Mouse (Mus musculus): ENCODE results near the gene Psmd12. TPM values are rescaled to one million over a fixed set of nuclear protein-coding genes. Genes with fewer than 3 reads are reported as not detected.
"Not testable (repeated sequence)": the region's sequence is repeated elsewhere in the genome, so short reads cannot be mapped to it uniquely, and the experiment has no call there.

The Psmd12 gene
- polyA plus RNA-seq, 1 experiment from 2014 or later: 101 TPM

- 0% methylated on average over 2 of the region's 5 CpGs for WGBS (ENCODE audit: missing documents)
- H3K4me3 ChIP-seq (ENCODE audit: inconsistent target); H3K27ac ChIP-seq; H3K36me3 ChIP-seq (ENCODE audit: inconsistent target); H3K79me2 ChIP-seq (ENCODE audit: inconsistent target): not testable (repeated sequence)
Measured at GRCm38 (mm10) chr11:107511954-107512353, 32.7 kb downstream of the Psmd12 start.

GRCm38 (mm10) chr11:107513047-107513446, 33.8 kb downstream of the Psmd12 start:
- Histone ChIP-seq H3K4me3 (ENCODE audit: inconsistent target) (no peak overlapping the region), H3K27ac (no peak overlapping the region), H3K79me2 (ENCODE audit: inconsistent target) (no peaks in the 10 kb centered on the region), H3K36me3 (ENCODE audit: inconsistent target) (no peaks in the 10 kb centered on the region)
- WGBS (ENCODE audit: missing documents): 91% methylated on average over 10 of the region's 10 CpGs

GRCm38 (mm10) chr11:107516387-107516786, 37.1 kb downstream of the Psmd12 start:
- H3K27ac ChIP-seq: no peak overlapping the region
- no peaks in the 10 kb centered on the region for H3K36me3 ChIP-seq (ENCODE audit: inconsistent target)
- 94% methylated on average over 2 of the region's 2 CpGs for WGBS (ENCODE audit: missing documents)
- no peaks in the 10 kb centered on the region for H3K79me2 ChIP-seq (ENCODE audit: inconsistent target)
- no peak overlapping the region for H3K4me3 ChIP-seq (ENCODE audit: inconsistent target)

GRCm38 (mm10) chr11:107518645-107519429, 39.6 kb downstream of the Psmd12 start:
- H3K27ac ChIP-seq: no peak overlapping the region
- no peak overlapping the region for H3K4me3 ChIP-seq (ENCODE audit: inconsistent target)
- H3K79me2 ChIP-seq (ENCODE audit: inconsistent target): no peaks in the 10 kb centered on the region
- WGBS (ENCODE audit: missing documents): 91% methylated on average over 5 of the region's 5 CpGs
- no peaks in the 10 kb centered on the region for H3K36me3 ChIP-seq (ENCODE audit: inconsistent target)

- H3K4me3 ChIP-seq (ENCODE audit: inconsistent target): no peak overlapping the region
- no peaks in the 10 kb centered on the region for H3K79me2 ChIP-seq (ENCODE audit: inconsistent target)
- 83% methylated on average over 1 of the region's 1 CpGs for WGBS (ENCODE audit: missing documents)
- H3K27ac ChIP-seq: no peak overlapping the region
- H3K36me3 ChIP-seq (ENCODE audit: inconsistent target): no peaks in the 10 kb centered on the region
Measured at GRCm38 (mm10) chr11:107521153-107521552, 41.9 kb downstream of the Psmd12 start.

GRCm38 (mm10) chr11:107524966-107525365, 45.7 kb downstream of the Psmd12 start:
- H3K27ac ChIP-seq: no peak overlapping the region
- H3K4me3 ChIP-seq (ENCODE audit: inconsistent target): no peak overlapping the region
- 54% methylated on average over 1 of the region's 1 CpGs for WGBS (ENCODE audit: missing documents)
- no peaks in the 10 kb centered on the region for H3K36me3 ChIP-seq (ENCODE audit: inconsistent target)
- no peaks in the 10 kb centered on the region for H3K79me2 ChIP-seq (ENCODE audit: inconsistent target)

- no peaks in the 10 kb centered on the region for H3K79me2 ChIP-seq (ENCODE audit: inconsistent target)
- H3K27ac ChIP-seq: no peak overlapping the region
- no peaks in the 10 kb centered on the region for H3K36me3 ChIP-seq (ENCODE audit: inconsistent target)
- WGBS (ENCODE audit: missing documents): 92% methylated on average over 3 of the region's 3 CpGs
- H3K4me3 ChIP-seq (ENCODE audit: inconsistent target): no peak overlapping the region
Measured at GRCm38 (mm10) chr11:107527632-107528031, 48.3 kb downstream of the Psmd12 start.

- WGBS (ENCODE audit: missing documents): 4% methylated on average over 8 of the region's 8 CpGs
- peak overlapping the region; percentile 71 for H3K27ac ChIP-seq
- no peaks in the 10 kb centered on the region for H3K36me3 ChIP-seq (ENCODE audit: inconsistent target)
- no peak overlapping the region for H3K4me3 ChIP-seq (ENCODE audit: inconsistent target)
- H3K79me2 ChIP-seq (ENCODE audit: inconsistent target): no peaks in the 10 kb centered on the region
Measured at GRCm38 (mm10) chr11:107529320-107529719, 50.0 kb downstream of the Psmd12 start.

GRCm38 (mm10) chr11:107531445-107531844, 52.2 kb downstream of the Psmd12 start:
- H3K79me2 ChIP-seq (ENCODE audit: inconsistent target): no peaks in the 10 kb centered on the region
- no peaks in the 10 kb centered on the region for H3K36me3 ChIP-seq (ENCODE audit: inconsistent target)
- no peak overlapping the region for H3K4me3 ChIP-seq (ENCODE audit: inconsistent target)
- 79% methylated on average over 4 of the region's 4 CpGs for WGBS (ENCODE audit: missing documents)
- no peak overlapping the region for H3K27ac ChIP-seq

GRCm38 (mm10) chr11:107532271-107532670, 53.0 kb downstream of the Psmd12 start:
- Histone ChIP-seq H3K4me3 (ENCODE audit: inconsistent target) (no peak overlapping the region), H3K27ac (no peak overlapping the region), H3K79me2 (ENCODE audit: inconsistent target) (no peaks in the 10 kb centered on the region), H3K36me3 (ENCODE audit: inconsistent target) (no peaks in the 10 kb centered on the region)
- WGBS (ENCODE audit: missing documents): no CpG with 5 or more reads among the region's 5 CpGs

GRCm38 (mm10) chr11:107538994-107539393, 59.7 kb downstream of the Psmd12 start:
- Histone ChIP-seq H3K36me3 (ENCODE audit: inconsistent target) (no peaks in the 10 kb centered on the region), H3K79me2 (ENCODE audit: inconsistent target) (no peaks in the 10 kb centered on the region), H3K4me3 (ENCODE audit: inconsistent target) (no peak overlapping the region), H3K27ac (no peak overlapping the region)
- WGBS (ENCODE audit: missing documents): 82% methylated on average over 4 of the region's 4 CpGs

GRCm38 (mm10) chr11:107540339-107540738, 61.1 kb downstream of the Psmd12 start:
- 50% methylated on average over 1 of the region's 1 CpGs for WGBS (ENCODE audit: missing documents)
- Histone ChIP-seq H3K4me3 (ENCODE audit: inconsistent target) (no peak overlapping the region), H3K27ac (no peak overlapping the region), H3K79me2 (ENCODE audit: inconsistent target) (no peaks in the 10 kb centered on the region), H3K36me3 (ENCODE audit: inconsistent target) (no peaks in the 10 kb centered on the region)

GRCm38 (mm10) chr11:107545747-107546476, 66.6 kb downstream of the Psmd12 start:
- 82% methylated on average over 13 of the region's 13 CpGs for WGBS (ENCODE audit: missing documents)
- peaks cover 4% of the 10 kb centered on the region; the same call in 1 of the 2 replicates for H3K36me3 ChIP-seq (ENCODE audit: inconsistent target)
- no peak overlapping the region for H3K4me3 ChIP-seq (ENCODE audit: inconsistent target)
- peaks cover 26% of the 10 kb centered on the region for H3K79me2 ChIP-seq (ENCODE audit: inconsistent target)
- H3K27ac ChIP-seq: no peak overlapping the region

- Histone ChIP-seq H3K79me2 (ENCODE audit: inconsistent target) (peaks cover 35% of the 10 kb centered on the region), H3K4me3 (ENCODE audit: inconsistent target) (peak overlapping the region; percentile 51), H3K27ac (no peak overlapping the region), H3K36me3 (ENCODE audit: inconsistent target) (peaks cover 4% of the 10 kb centered on the region; the same call in 1 of the 2 replicates)
- WGBS (ENCODE audit: missing documents): 2% methylated on average over 37 of the region's 37 CpGs
Measured at GRCm38 (mm10) chr11:107546667-107547301, 67.5 kb downstream of the Psmd12 start.

Measured in macrophage (primary cell).